Mouse (Mus musculus) midbrain, embryonic 16.5 days (tissue): ENCODE results near the gene Dennd1c. TPM values are rescaled to one million over a fixed set of nuclear protein-coding genes. Genes with fewer than 3 reads are reported as not detected.

Experiments
- ATAC-seq: fragments of 200-750 bp; cut with Nextera tagmentation; 2 replicates; pipeline ENCODE4 v1.8.0; 2017; ENCODE audit warnings: moderate TSS enrichment
- H3K27ac ChIP-seq: fragments of 300-500 bp; sonication (generic); 2 replicates; pipeline ENCODE4 v1.5.1; 2014; ENCODE audit warnings: mild to moderate bottlenecking, low read length, mixed read lengths
- H3K27me3 ChIP-seq: fragments of 300-500 bp; sonication (generic); 2 replicates; pipeline ENCODE4 v1.6.1; 2014; ENCODE audit warnings: low read depth, low read length, mixed read lengths; ENCODE audit not compliant: control insufficient read depth, insufficient read depth
- H3K36me3 ChIP-seq: fragments of 300-500 bp; sonication (generic); 2 replicates; pipeline ENCODE4 v1.6.1; 2014; ENCODE audit warnings: mild to moderate bottlenecking, low read length, moderate library complexity, mixed read lengths; ENCODE audit not compliant: control insufficient read depth, insufficient read depth
- H3K4me1 ChIP-seq: fragments of 300-500 bp; sonication (generic); 2 replicates; pipeline ENCODE4 v1.6.1; 2014; ENCODE audit warnings: mild to moderate bottlenecking, low read length, mixed read lengths; ENCODE audit not compliant: control insufficient read depth, insufficient read depth
- H3K4me2 ChIP-seq: fragments of 300-500 bp; sonication (generic); 2 replicates; pipeline ENCODE4 v1.6.1; 2014; ENCODE audit warnings: mild to moderate bottlenecking, low read length, mixed read lengths
- H3K4me3 ChIP-seq: fragments of 300-500 bp; sonication (generic); 2 replicates; pipeline ENCODE4 v1.5.1; 2014; ENCODE audit warnings: low read depth, mild to moderate bottlenecking, low read length, moderate library complexity, mixed read lengths
- H3K9ac ChIP-seq: fragments of 300-500 bp; sonication (generic); 2 replicates; pipeline ENCODE4 v1.6.1; 2014; ENCODE audit warnings: low read depth, low read length, mixed read lengths
- H3K9me3 ChIP-seq: fragments of 300-500 bp; sonication (generic); replicated peaks from 2 replicates; pipeline ENCODE4 v1.6.1; 2014; ENCODE audit warnings: mild to moderate bottlenecking, low read length, mixed read lengths; ENCODE audit not compliant: control insufficient read depth, poor library complexity, severe bottlenecking
- WGBS: fragments of 180-500 bp; shearing (Covaris S2); extraction: QIAGEN DNeasy Blood & Tissue Kit; methylation state at CpG from one replicate; pipeline ENCODE4 v1.1.7; 2014; 5-methylcytosine and 5-hydroxymethylcytosine counted together
- polyA plus RNA-seq: library from polyadenylated mRNA; unstranded; fragments of >200 nt; fragmentation: Nextera tagmentation; extraction: Ambion mirVana; gene quantifications from 2 replicates; pipeline ENCODE4 v1.2.1, GENCODE M21; 2015

The Dennd1c gene
- polyA plus RNA-seq, 1 experiment from 2014 or later: 4.2 TPM

- WGBS: 96% methylated on average over 31 of the region's 31 CpGs
- H3K9me3 ChIP-seq: no peaks in the 10 kb centered on the region
- H3K4me2 ChIP-seq: no peak overlapping the region
- H3K9ac ChIP-seq: no peak overlapping the region
- H3K36me3 ChIP-seq: peaks cover 37% of the 10 kb centered on the region
- H3K4me3 ChIP-seq: no peak overlapping the region
- no peaks in the 10 kb centered on the region for H3K27me3 ChIP-seq
- H3K4me1 ChIP-seq: peaks cover 11% of the 10 kb centered on the region
- no peak overlapping the region for H3K27ac ChIP-seq
- no peak for ATAC-seq
Measured at GRCm38 (mm10) chr17:57081234-57081842, 3.0 kb upstream of the Dennd1c start.

GRCm38 (mm10) chr17:57079919-57080318 lies 1.6 kb upstream of the Dennd1c start:
- Histone ChIP-seq H3K4me3 (no peak overlapping the region), H3K27me3 (no peaks in the 10 kb centered on the region), H3K36me3 (peaks cover 31% of the 10 kb centered on the region), H3K27ac (no peak overlapping the region), H3K9me3 (no peaks in the 10 kb centered on the region), H3K9ac (no peak overlapping the region), H3K4me1 (peaks cover 5% of the 10 kb centered on the region), H3K4me2 (no peak overlapping the region)
- ATAC-seq: no peak
- WGBS: 85% methylated on average over 3 of the region's 3 CpGs

- WGBS: 64% methylated on average over 3 of the region's 3 CpGs
- ATAC-seq: no peak
- H3K36me3 ChIP-seq: peaks cover 24% of the 10 kb centered on the region
Measured at GRCm38 (mm10) chr17:57076916-57077315, 1.4 kb downstream of the Dennd1c start.

GRCm38 (mm10) chr17:57070699-57071098 lies 7.6 kb downstream of the Dennd1c start:
- Histone ChIP-seq H3K4me3 (peak overlapping the region; percentile 20), H3K27me3 (no peaks in the 10 kb centered on the region), H3K27ac (no peak overlapping the region), H3K36me3 (no peaks in the 10 kb centered on the region), H3K9ac (no peak overlapping the region), H3K4me2 (peak overlapping the region; percentile 31), H3K9me3 (no peaks in the 10 kb centered on the region), H3K4me1 (no peaks in the 10 kb centered on the region)
- 0 out of 2 replicates have a peak, but pooled peaks have one; percentile 5 for ATAC-seq
- WGBS: 3% methylated on average over 11 of the region's 11 CpGs

More at GRCm38 (mm10) chr17:57076916-57077315, 1.4 kb downstream of the Dennd1c start:
- Histone ChIP-seq H3K27ac (no peak overlapping the region), H3K27me3 (no peaks in the 10 kb centered on the region), H3K4me2 (no peak overlapping the region), H3K4me3 (no peak overlapping the region), H3K9me3 (no peaks in the 10 kb centered on the region), H3K4me1 (no peaks in the 10 kb centered on the region), H3K9ac (no peak overlapping the region)

- 16% methylated on average over 9 of the region's 9 CpGs for WGBS
- no peak overlapping the region for H3K9ac ChIP-seq
- ATAC-seq: no peak
Measured at GRCm38 (mm10) chr17:57070272-57070671, 8.0 kb downstream of the Dennd1c start.

GRCm38 (mm10) chr17:57066908-57067307 lies 11.4 kb downstream of the Dennd1c start:
- H3K4me1 ChIP-seq: peaks cover 8% of the 10 kb centered on the region; the same call in 1 of the 2 replicates
- WGBS: 56% methylated on average over 5 of the region's 5 CpGs
- no peak overlapping the region for H3K4me2 ChIP-seq
- H3K4me3 ChIP-seq: no peak overlapping the region
- no peak for ATAC-seq
- H3K9ac ChIP-seq: no peak overlapping the region
- no peak overlapping the region for H3K27ac ChIP-seq
- H3K9me3 ChIP-seq: no peaks in the 10 kb centered on the region
- H3K27me3 ChIP-seq: peaks cover 22% of the 10 kb centered on the region
- no peaks in the 10 kb centered on the region for H3K36me3 ChIP-seq

More at GRCm38 (mm10) chr17:57070272-57070671, 8.0 kb downstream of the Dennd1c start:
- peak overlapping the region; percentile 31 for H3K4me2 ChIP-seq
- H3K27me3 ChIP-seq: no peaks in the 10 kb centered on the region
- H3K36me3 ChIP-seq: no peaks in the 10 kb centered on the region
- H3K9me3 ChIP-seq: no peaks in the 10 kb centered on the region
- no peaks in the 10 kb centered on the region for H3K4me1 ChIP-seq
- H3K27ac ChIP-seq: no peak overlapping the region
- peak overlapping the region; percentile 20 for H3K4me3 ChIP-seq

- no peak overlapping the region for H3K9ac ChIP-seq
- no peak overlapping the region for H3K27ac ChIP-seq
- H3K4me3 ChIP-seq: no peak overlapping the region
- no peaks in the 10 kb centered on the region for H3K36me3 ChIP-seq
- no peak overlapping the region for H3K4me2 ChIP-seq
- WGBS: 14% methylated on average over 8 of the region's 8 CpGs
- no peak for ATAC-seq
- H3K9me3 ChIP-seq: no peaks in the 10 kb centered on the region
- peaks cover 31% of the 10 kb centered on the region for H3K27me3 ChIP-seq
- H3K4me1 ChIP-seq: peaks cover 22% of the 10 kb centered on the region
Measured at GRCm38 (mm10) chr17:57063031-57063430, 15.3 kb downstream of the Dennd1c start.

- WGBS: 2% methylated on average over 22 of the region's 22 CpGs
- H3K27me3 ChIP-seq: peaks cover 31% of the 10 kb centered on the region
Measured at GRCm38 (mm10) chr17:57062548-57062947, 15.8 kb downstream of the Dennd1c start.

GRCm38 (mm10) chr17:57062011-57062521 lies 16.2 kb downstream of the Dennd1c start:
- Histone ChIP-seq H3K27me3 (peaks cover 31% of the 10 kb centered on the region), H3K4me1 (peaks cover 25% of the 10 kb centered on the region), H3K4me2 (peak overlapping the region; percentile 62), H3K4me3 (peak overlapping the region; percentile 37), H3K9ac (peak overlapping the region; percentile 15), H3K36me3 (no peaks in the 10 kb centered on the region), H3K27ac (no peak overlapping the region), H3K9me3 (no peaks in the 10 kb centered on the region)
- under 1% methylated on average over 38 of the region's 39 CpGs for WGBS
- no peak for ATAC-seq

More at GRCm38 (mm10) chr17:57062548-57062947, 15.8 kb downstream of the Dennd1c start:
- no peak overlapping the region for H3K27ac ChIP-seq
- H3K4me3 ChIP-seq: peak overlapping the region; percentile 37
- H3K9me3 ChIP-seq: no peaks in the 10 kb centered on the region
- no peak for ATAC-seq
- no peaks in the 10 kb centered on the region for H3K36me3 ChIP-seq
- H3K4me1 ChIP-seq: peaks cover 25% of the 10 kb centered on the region
- peak overlapping the region; percentile 15; the same call in 1 of the 2 replicates for H3K9ac ChIP-seq
- H3K4me2 ChIP-seq: peak overlapping the region; percentile 62
